Mouse (Mus musculus): ENCODE data around the gene Rars. TPM values are rescaled to one million over a fixed set of nuclear protein-coding genes. Genes with fewer than 3 reads are reported as not detected.

Rars gene
- polyA plus RNA-seq, 1 experiment: not detected

DNA sequence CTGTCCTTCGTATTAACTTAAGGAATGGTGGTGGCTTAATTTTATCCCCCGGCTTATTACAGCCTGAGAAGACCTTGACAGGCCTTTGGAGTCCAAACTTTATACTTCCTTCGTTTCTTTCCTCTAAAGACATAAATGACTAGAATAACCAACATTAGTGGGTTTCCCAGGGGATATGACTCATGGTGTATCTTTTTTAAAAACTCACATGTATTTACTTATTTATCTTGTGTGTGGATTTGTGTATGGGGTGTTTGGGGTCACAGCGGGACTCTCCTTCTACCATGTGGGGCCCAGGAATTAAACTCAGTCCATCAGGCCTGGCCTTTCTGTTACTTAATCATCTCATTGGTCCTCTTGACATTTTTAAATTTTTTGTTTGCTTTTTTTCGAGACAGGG lies 67.5 kb downstream of the Rars start:
- 86% methylated on average over 5 of the region's 5 CpGs for WGBS
- H3K27ac ChIP-seq (ENCODE audit: insufficient read depth, low read depth, low read length): no peak overlapping the region
- no peak overlapping the region for H3K4me3 ChIP-seq (ENCODE audit: insufficient read depth, low read depth, low read length)
- TF ChIP-seq POLR2A (IDR thresholded peaks at IDR 0.05; ENCODE audit: insufficient read depth, low read depth, low read length) (no peak), CTCF (IDR thresholded peaks at IDR 0.05; ENCODE audit: insufficient read depth, low read depth, low read length) (no peak)
- H3K4me1 ChIP-seq (ENCODE audit: control insufficient read depth, insufficient read depth, low read length): no peaks in the 10 kb centered on the region

- no peak overlapping the region for H3K4me3 ChIP-seq (ENCODE audit: insufficient read depth, low read depth, low read length)
- TF ChIP-seq POLR2A (IDR thresholded peaks at IDR 0.05; ENCODE audit: insufficient read depth, low read depth, low read length): no peak
- no peak for TF ChIP-seq CTCF (IDR thresholded peaks at IDR 0.05; ENCODE audit: insufficient read depth, low read depth, low read length)
- no peak overlapping the region for H3K27ac ChIP-seq (ENCODE audit: insufficient read depth, low read depth, low read length)
- H3K4me1 ChIP-seq (ENCODE audit: control insufficient read depth, insufficient read depth, low read length): no peaks in the 10 kb centered on the region
- 94% methylated on average over 4 of the region's 4 CpGs for WGBS
Measured at GRCm38 (mm10) chr11:35760627-35761003, 73.7 kb downstream of the Rars start.

GRCm38 (mm10) chr11:35760001-35760626 lies 74.2 kb downstream of the Rars start:
- 94% methylated on average over 7 of the region's 7 CpGs for WGBS
- Histone ChIP-seq H3K4me3 (ENCODE audit: insufficient read depth, low read depth, low read length) (no peak overlapping the region), H3K4me1 (ENCODE audit: control insufficient read depth, insufficient read depth, low read length) (no peaks in the 10 kb centered on the region), H3K27ac (ENCODE audit: insufficient read depth, low read depth, low read length) (no peak overlapping the region)
- no peak for TF ChIP-seq CTCF (IDR thresholded peaks at IDR 0.05; ENCODE audit: insufficient read depth, low read depth, low read length)
- TF ChIP-seq POLR2A (IDR thresholded peaks at IDR 0.05; ENCODE audit: insufficient read depth, low read depth, low read length): no peak

Other genes starting within 250 kb of the Rars start
- not detected in 2 replicates for gene Pank3, start 65.0 kb downstream of the Rars start, polyA plus RNA-seq (2012; ENCODE audit: insufficient read depth, insufficient read length, low replicate concordance, missing spikeins)
- not detected in 2 replicates for gene Fbll1, start 35.6 kb downstream of the Rars start, polyA plus RNA-seq (2012; ENCODE audit: insufficient read depth, insufficient read length, low replicate concordance, missing spikeins)
- gene Wwc1, start 146.0 kb upstream of the Rars start, polyA plus RNA-seq (2012; ENCODE audit: insufficient read depth, insufficient read length, low replicate concordance, missing spikeins): not detected in 2 replicates

Measured in olfactory bulb, adult 2 months (tissue).